Mouse (Mus musculus): Measurements from ENCODE around the gene Mbnl2. TPM values are rescaled to one million over a fixed set of nuclear protein-coding genes. Genes with fewer than 3 reads are reported as not detected.

Mbnl2 gene
- 100 to 1,000 TPM; 248 to 251 TPM for total RNA-seq (2021)
- long read RNA-seq, experiment 1, full-length matches to known transcripts: 119 of 365 reads
- long read RNA-seq, experiment 1, partial matches to known transcripts: 15 of 365 reads
- long read RNA-seq, experiment 1, other reads (novel, unspliced or antisense): 231 of 365 reads
- long read RNA-seq, experiment 2, full-length matches to known transcripts: 76 of 218 reads
- long read RNA-seq, experiment 2, partial matches to known transcripts: 7 of 218 reads
- long read RNA-seq, experiment 2, other reads (novel, unspliced or antisense): 135 of 218 reads

DNA sequence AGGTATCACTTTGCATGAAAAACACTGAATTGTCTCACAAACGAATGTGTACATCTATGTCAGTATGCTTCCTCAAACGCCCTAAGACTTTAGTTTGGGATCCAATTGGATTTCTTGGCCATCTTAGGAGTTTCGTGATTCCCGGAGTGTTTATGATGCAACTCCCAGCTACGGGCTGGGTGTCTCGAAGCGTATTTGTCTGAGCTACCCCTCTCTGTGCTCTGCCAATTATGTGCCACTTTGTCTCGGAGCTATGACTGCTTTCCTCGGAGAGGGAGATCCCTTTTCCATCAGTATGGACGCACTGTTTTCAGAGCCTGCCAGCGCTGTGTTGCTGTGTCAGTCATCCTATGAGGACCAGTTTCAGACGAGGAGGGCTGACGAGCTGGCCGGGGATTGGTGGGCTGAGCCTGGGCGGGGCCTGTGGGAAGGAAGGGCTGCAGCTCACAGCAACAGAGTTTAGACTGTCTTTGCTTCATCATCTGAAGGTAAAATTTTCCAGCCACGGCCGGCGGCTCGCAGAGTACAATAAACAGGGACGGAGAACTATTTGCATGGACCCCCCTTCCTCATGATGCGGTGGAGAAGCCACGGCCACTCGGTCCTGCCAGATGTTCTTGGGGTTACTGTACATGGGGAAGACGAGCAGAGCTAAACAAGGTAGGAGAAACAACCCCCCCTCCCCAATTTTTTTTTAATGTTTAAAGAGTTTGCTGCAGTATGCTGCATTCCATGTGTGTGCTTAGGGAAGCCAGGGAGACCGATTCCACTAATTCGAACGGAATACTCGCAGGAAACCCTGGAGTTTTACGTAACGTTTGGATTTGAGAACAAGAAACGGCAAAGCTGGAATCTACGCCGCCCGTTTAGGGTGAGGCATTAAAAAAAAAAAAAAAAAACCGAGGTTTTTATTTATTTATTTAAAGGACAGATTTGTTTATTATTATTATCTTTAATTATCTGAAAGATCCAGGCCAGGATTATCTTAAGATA lies at the start of gene Mbnl2:
Gene Mbnl2 (plus strand): TSS at position 424 of the 993 bp plus-strand sequence.
- Histone ChIP-seq H3K27ac (peak within 1 kb of the TSS; percentile 98), H3K4me3 (peak within 1 kb of the TSS; percentile 71)
- peak; percentile 94 for DNase-seq (ENCODE audit: extremely low spot score in 1 of 2, low spot score in 2 of 2)
- TF ChIP-seq CTCF (IDR thresholded peaks at IDR 0.05): no peak
- intact Hi-C loops (cut with DNase I): loop anchor here (2.0 to 5.0 kb wide), 4 partner anchors 117 to 201 kb away; no protein-coding TSS in a partner anchor

DNA sequence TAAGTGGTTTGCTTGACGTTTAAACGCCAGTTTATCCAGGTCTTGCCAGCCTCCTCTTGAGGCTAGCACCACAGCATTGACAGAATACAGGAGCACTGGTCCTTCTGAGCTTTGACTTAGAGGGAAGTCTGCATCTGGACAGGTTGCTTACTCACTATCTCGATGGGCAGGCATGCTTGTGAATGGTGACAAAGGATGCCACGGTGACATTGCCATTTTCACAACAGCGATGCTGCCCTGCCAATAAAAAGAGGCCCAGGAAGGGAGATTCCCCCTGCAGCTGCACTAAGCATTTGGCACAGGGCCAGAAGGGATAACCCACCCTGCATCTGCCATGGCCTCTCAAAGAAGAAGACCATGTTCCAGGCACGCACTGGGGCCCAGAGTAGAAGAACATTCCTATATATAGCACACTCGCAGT lies 43.4 kb upstream of the Mbnl2 start:
- H3K4me3 ChIP-seq: no peak overlapping the region
- intact Hi-C loops (cut with DNase I): no loop called here
- no peak overlapping the region for H3K27ac ChIP-seq
- TF ChIP-seq CTCF (IDR thresholded peaks at IDR 0.05): no peak
- DNase-seq (ENCODE audit: extremely low spot score in 1 of 2, low spot score in 2 of 2): no peak

DNA sequence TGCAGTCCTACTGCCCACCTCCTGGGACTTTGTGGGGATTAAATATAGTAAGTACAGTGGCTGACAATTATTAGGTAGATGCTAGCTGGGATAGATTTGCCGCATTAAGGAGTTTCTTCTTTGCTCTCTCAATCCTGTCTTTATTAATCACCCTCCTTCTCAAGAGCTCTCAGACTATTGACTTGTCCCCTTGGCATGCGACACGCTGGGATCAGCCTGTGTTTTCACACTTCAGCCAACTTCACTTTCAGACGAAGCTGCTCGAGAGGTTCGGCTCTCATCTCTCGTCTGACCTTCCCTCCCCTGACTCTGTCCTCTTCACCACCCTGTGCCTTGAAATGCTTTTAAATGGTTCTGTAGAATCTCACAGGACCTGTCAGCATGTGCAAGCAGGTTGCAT lies 39.9 kb upstream of the Mbnl2 start:
- Histone ChIP-seq H3K27ac (no peak overlapping the region), H3K4me3 (no peak overlapping the region)
- no peak for DNase-seq (ENCODE audit: extremely low spot score in 1 of 2, low spot score in 2 of 2)
- no peak for TF ChIP-seq CTCF (IDR thresholded peaks at IDR 0.05)
- intact Hi-C loops (cut with DNase I): no loop called here

DNA sequence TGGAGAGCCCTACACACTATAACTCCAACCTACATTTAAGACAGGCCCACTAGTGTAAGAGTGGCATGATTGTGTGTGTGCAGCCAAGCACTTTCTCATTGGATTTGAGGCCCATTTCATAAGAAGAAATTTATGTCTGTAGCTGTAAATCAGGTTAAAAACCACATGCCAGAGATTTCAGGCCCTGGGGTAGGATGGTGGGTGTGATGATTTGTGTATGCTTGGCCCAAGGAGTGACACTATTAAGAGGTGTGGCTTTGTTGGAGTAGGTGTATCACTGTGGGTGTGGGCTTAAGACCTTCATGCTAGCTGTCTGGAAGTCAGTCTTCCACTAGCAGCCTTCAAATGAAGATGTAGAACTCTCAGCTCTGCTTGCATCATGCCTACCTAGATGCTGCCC lies 37.0 kb upstream of the Mbnl2 start:
- Histone ChIP-seq H3K4me3 (no peak overlapping the region), H3K27ac (no peak overlapping the region)
- DNase-seq (ENCODE audit: extremely low spot score in 1 of 2, low spot score in 2 of 2): no peak
- no peak for TF ChIP-seq CTCF (IDR thresholded peaks at IDR 0.05)
- intact Hi-C loops (cut with DNase I): no loop called here

DNA sequence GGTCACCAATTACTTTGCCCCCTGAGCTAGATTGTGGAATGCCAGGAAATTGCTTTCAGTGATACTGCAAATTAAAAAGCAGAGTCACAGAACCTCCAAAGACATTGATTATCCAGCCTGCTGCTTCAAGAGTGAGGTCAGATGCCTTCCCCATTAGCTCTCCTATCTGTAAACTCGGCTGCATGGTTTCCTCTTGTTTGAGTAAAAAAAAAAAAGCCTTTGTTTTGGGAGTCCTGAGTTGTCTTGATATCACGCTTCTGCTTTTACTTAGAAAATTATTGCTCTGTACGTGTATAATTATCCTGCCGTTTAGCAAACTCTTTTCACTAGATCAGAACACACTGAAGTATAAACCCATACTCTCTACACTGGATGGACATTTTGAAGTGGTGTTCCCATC lies 35.3 kb upstream of the Mbnl2 start:
- H3K27ac ChIP-seq: no peak overlapping the region
- TF ChIP-seq CTCF (IDR thresholded peaks at IDR 0.05): no peak
- no peak for DNase-seq (ENCODE audit: extremely low spot score in 1 of 2, low spot score in 2 of 2)
- no peak overlapping the region for H3K4me3 ChIP-seq
- intact Hi-C loops (cut with DNase I): no loop called here

DNA sequence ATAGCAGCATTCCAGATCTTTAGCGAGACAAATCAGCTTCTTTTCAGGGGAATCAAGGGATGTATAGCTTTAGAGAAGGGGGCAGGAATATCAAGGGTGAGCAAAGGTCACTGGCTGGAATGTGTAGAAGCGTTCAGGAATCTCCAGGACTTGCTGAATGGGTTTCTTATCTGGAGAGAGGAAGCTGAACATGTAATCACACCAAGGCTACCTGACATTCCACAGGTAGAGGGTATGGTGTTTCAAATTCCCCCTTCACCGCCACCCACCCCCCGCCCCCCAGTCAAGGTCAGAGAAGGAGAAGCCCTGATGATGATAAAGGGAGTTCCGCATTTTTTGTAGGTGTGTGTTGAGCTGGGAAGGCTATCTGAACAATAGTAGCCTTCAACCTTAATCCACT lies 32.8 kb upstream of the Mbnl2 start:
- Histone ChIP-seq H3K4me3 (no peak overlapping the region), H3K27ac (no peak overlapping the region)
- no peak for TF ChIP-seq CTCF (IDR thresholded peaks at IDR 0.05)
- intact Hi-C loops (cut with DNase I): no loop called here
- no peak for DNase-seq (ENCODE audit: extremely low spot score in 1 of 2, low spot score in 2 of 2)

DNA sequence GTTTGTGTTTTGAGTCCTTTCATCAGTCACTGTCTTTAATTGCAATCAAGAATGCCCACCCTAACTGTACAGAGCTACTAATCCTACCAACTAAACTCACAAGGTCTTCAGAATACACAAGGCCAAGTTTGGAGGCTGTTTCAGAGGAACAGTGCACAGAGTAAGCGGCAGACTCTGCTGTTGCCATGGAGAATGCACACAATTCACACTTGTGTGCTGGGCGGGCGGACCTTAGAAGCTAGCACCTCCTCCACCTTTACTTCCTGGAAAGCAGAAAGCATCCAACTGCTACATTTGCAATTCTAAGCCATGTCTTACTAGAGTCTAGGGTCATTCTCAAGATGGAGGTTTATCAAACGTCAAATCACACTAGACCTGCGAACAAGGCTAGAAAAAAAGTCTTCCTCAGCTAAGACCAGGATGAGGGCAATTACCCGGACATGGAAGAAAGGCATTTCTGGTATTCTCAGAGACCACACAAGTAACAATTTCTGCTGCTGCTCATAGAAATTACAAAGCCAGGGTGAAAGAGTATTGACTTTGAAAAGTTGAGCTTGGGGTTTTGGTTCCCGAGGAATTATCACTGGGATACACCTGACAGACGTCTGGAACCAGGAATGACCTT lies 30.3 kb upstream of the Mbnl2 start:
- no peak for DNase-seq (ENCODE audit: extremely low spot score in 1 of 2, low spot score in 2 of 2)
- no peak for TF ChIP-seq CTCF (IDR thresholded peaks at IDR 0.05)
- intact Hi-C loops (cut with DNase I): no loop called here
- Histone ChIP-seq H3K27ac (no peak overlapping the region), H3K4me3 (no peak overlapping the region)

DNA sequence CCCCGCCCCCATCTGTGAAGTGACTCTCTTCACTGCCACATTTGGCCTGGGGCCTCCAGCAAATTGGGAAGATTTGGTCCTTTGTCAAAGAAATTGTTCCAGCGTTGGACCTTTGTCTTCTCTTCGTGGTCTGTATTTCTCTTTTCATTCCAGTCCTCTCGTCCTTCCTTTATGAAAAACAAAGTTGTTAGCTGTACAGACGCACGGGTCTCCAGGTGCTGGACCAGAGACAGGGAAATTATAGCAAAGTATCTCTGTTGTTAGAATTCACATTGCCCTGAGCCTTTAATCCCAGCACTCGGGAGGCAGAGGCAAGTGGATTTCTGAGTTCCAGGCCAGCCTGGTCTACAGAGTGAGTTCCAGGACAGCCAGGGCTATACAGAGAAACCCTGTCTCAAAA lies 22.1 kb upstream of the Mbnl2 start:
- H3K4me3 ChIP-seq: no peak overlapping the region
- no peak for TF ChIP-seq CTCF (IDR thresholded peaks at IDR 0.05)
- H3K27ac ChIP-seq: no peak overlapping the region
- intact Hi-C loops (cut with DNase I): no loop called here
- DNase-seq (ENCODE audit: extremely low spot score in 1 of 2, low spot score in 2 of 2): no peak

DNA sequence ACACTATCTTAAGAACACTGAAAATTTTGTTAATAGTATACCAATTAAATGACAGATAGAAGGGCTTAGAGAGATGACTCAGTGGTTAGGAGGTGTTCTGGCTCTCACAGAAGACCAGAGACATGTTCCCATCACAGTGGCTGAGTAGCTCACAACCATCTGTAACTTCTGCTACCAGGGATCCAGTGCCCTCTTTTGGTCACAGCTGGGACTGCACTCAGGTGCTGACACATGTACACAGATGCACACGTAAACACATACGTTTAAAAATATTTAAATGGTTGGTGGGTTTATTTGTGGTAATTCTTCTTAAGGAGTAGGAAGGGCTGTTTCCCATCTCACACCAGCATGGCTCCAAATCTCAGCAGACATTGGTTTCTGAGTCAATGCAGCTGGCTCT lies 19.3 kb upstream of the Mbnl2 start:
- Histone ChIP-seq H3K27ac (no peak overlapping the region), H3K4me3 (no peak overlapping the region)
- TF ChIP-seq CTCF (IDR thresholded peaks at IDR 0.05): peak; percentile 17; the same call in 1 of the 2 replicates
- intact Hi-C loops (cut with DNase I): no loop called here
- no peak for DNase-seq (ENCODE audit: extremely low spot score in 1 of 2, low spot score in 2 of 2)

DNA sequence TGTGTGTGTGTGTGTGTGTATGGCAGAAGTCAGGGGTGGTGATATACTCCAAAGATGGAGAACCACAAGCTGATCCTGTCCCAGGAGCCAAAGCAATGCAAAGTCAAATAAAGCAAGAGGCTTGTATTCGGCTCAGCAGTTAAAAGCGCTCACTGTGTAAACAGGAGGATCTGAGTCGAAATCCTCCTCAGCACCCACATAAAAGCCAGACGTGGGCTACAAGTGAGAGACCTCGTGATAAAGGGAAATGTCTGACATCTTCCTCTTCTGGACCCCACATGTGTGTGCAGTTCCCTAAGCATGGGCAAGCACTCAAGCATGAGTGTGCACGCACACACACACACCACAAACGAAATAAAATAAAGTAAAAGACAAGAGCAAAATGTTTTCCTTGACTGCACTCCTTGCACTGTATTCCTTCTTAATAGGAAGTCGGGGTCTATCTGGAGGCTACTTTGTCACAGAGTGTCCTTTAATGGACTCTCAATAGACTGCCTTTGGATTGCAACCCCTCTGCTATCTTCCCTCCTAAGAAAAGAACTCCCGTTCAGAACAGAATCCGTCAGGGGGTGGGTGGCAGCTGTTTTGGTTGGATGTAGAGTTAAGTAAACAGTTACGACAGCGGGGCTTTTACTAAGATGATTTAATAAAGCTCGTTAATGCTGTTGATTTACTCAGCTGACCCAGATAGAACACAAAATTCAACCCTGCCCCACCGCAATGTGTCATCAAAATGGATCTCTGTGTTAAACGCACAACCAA lies 18.7 kb upstream of the Mbnl2 start:
- intact Hi-C loops (cut with DNase I): no loop called here
- no peak for TF ChIP-seq CTCF (IDR thresholded peaks at IDR 0.05)

DNA sequence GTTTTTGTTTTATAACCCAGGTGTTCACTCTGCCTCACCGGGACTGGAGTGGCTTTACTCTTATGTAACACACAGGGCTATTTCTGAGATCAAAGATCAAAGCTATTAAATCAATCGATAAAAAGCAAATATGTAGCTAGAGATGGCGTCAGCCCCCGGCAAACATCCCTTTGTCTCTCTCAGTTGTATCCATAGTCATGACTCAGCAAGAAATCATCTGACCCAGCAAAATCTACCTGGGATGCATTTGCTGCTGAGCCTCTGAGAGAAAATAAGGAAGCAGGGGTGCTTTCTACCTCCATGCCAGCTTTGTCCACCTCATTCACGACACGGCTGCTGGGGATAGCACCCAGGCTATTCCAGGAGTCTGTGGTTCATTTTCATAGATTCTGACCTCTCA lies 18.0 kb upstream of the Mbnl2 start:
- Histone ChIP-seq H3K27ac (no peak overlapping the region), H3K4me3 (no peak overlapping the region)
- TF ChIP-seq CTCF (IDR thresholded peaks at IDR 0.05): no peak
- no peak for DNase-seq (ENCODE audit: extremely low spot score in 1 of 2, low spot score in 2 of 2)
- intact Hi-C loops (cut with DNase I): no loop called here

More for the DNA sequence above, 18.7 kb upstream of the Mbnl2 start:
- no peak overlapping the region for H3K27ac ChIP-seq
- H3K4me3 ChIP-seq: no peak overlapping the region
- DNase-seq (ENCODE audit: extremely low spot score in 1 of 2, low spot score in 2 of 2): no peak
